Mouse (Mus musculus): ENCODE data around the gene Khk. TPM values are rescaled to one million over a fixed set of nuclear protein-coding genes. Genes with fewer than 3 reads are reported as not detected.

Gene Khk
- polyA plus RNA-seq, 1 experiment from 2014 or later, result 14.2 TPM

- 36% methylated on average over 6 of the region's 6 CpGs for WGBS
- peak overlapping the region; percentile 59 for H3K4me3 ChIP-seq
- no peak for ATAC-seq (ENCODE audit: insufficient number of reproducible peaks, insufficient read depth, low FRiP score, low TSS enrichment)
- H3K36me3 ChIP-seq, result peaks cover 31% of the 10 kb centered on the region
- peak overlapping the region; percentile 91 for H3K4me2 ChIP-seq (replicated peaks)
- no peaks in the 10 kb centered on the region for H3K9me3 ChIP-seq
- peaks cover 54% of the 10 kb centered on the region for H3K4me1 ChIP-seq
- H3K9ac ChIP-seq, result peak overlapping the region; percentile 86
- no peaks in the 10 kb centered on the region for H3K27me3 ChIP-seq
- H3K27ac ChIP-seq, result peak overlapping the region; percentile 96
Observed at GRCm38 (mm10) chr5:30914849-30915248, 6.4 kb upstream of the Khk start.

- ATAC-seq (ENCODE audit: insufficient number of reproducible peaks, insufficient read depth, low FRiP score, low TSS enrichment), result no peak; the same call in 1 of the 2 replicates
- H3K36me3 ChIP-seq, result peaks cover 37% of the 10 kb centered on the region
Observed at GRCm38 (mm10) chr5:30915456-30915855, 5.8 kb upstream of the Khk start.

GRCm38 (mm10) chr5:30915974-30916433 lies 5.2 kb upstream of the Khk start:
- H3K36me3 ChIP-seq, result peaks cover 42% of the 10 kb centered on the region
- H3K9ac ChIP-seq, result peak overlapping the region; percentile 86
- 6% methylated on average over 7 of the region's 7 CpGs for WGBS
- H3K27ac ChIP-seq, result peak overlapping the region; percentile 96
- H3K4me3 ChIP-seq, result peak overlapping the region; percentile 59
- H3K4me2 ChIP-seq (replicated peaks), result peak overlapping the region; percentile 91
- H3K27me3 ChIP-seq, result no peaks in the 10 kb centered on the region
- peak; percentile 45 for ATAC-seq (ENCODE audit: insufficient number of reproducible peaks, insufficient read depth, low FRiP score, low TSS enrichment)
- H3K9me3 ChIP-seq, result no peaks in the 10 kb centered on the region
- peaks cover 47% of the 10 kb centered on the region for H3K4me1 ChIP-seq

More at GRCm38 (mm10) chr5:30915456-30915855, 5.8 kb upstream of the Khk start:
- no peaks in the 10 kb centered on the region for H3K9me3 ChIP-seq
- 25% methylated on average over 9 of the region's 9 CpGs for WGBS
- peak overlapping the region; percentile 59 for H3K4me3 ChIP-seq
- peak overlapping the region; percentile 96 for H3K27ac ChIP-seq
- peak overlapping the region; percentile 91 for H3K4me2 ChIP-seq (replicated peaks)
- H3K27me3 ChIP-seq, result no peaks in the 10 kb centered on the region
- H3K4me1 ChIP-seq, result peaks cover 53% of the 10 kb centered on the region
- H3K9ac ChIP-seq, result peak overlapping the region; percentile 86

- no peak overlapping the region for H3K9ac ChIP-seq
- H3K4me1 ChIP-seq, result peaks cover 43% of the 10 kb centered on the region
- H3K27me3 ChIP-seq, result no peaks in the 10 kb centered on the region
- WGBS, result 91% methylated on average over 9 of the region's 9 CpGs
- H3K9me3 ChIP-seq, result no peaks in the 10 kb centered on the region
- H3K4me2 ChIP-seq (replicated peaks), result no peak overlapping the region
- peaks cover 44% of the 10 kb centered on the region for H3K36me3 ChIP-seq
- ATAC-seq (ENCODE audit: insufficient number of reproducible peaks, insufficient read depth, low FRiP score, low TSS enrichment), result no peak
- H3K4me3 ChIP-seq, result 0 out of 2 replicates have a peak overlapping the region, but pooled peaks have one; percentile 59
- H3K27ac ChIP-seq, result no peak overlapping the region
Observed at GRCm38 (mm10) chr5:30916841-30917240, 4.4 kb upstream of the Khk start.

- Histone ChIP-seq H3K36me3 (peaks cover 44% of the 10 kb centered on the region), H3K4me1 (peaks cover 44% of the 10 kb centered on the region), H3K9ac (no peak overlapping the region), H3K27ac (no peak overlapping the region), H3K27me3 (no peaks in the 10 kb centered on the region), H3K4me3 (no peak overlapping the region), H3K4me2 (replicated peaks) (no peak overlapping the region), H3K9me3 (no peaks in the 10 kb centered on the region)
- 90% methylated on average over 11 of the region's 11 CpGs for WGBS
- no peak for ATAC-seq (ENCODE audit: insufficient number of reproducible peaks, insufficient read depth, low FRiP score, low TSS enrichment)
Observed at GRCm38 (mm10) chr5:30917348-30917747, 3.9 kb upstream of the Khk start.

- Histone ChIP-seq H3K4me1 (peaks cover 40% of the 10 kb centered on the region), H3K36me3 (peaks cover 44% of the 10 kb centered on the region), H3K4me3 (no peak overlapping the region), H3K9me3 (no peaks in the 10 kb centered on the region), H3K4me2 (replicated peaks) (no peak overlapping the region), H3K27me3 (no peaks in the 10 kb centered on the region), H3K27ac (no peak overlapping the region), H3K9ac (peak overlapping the region; percentile 24; the same call in 1 of the 2 replicates)
- WGBS, result 88% methylated on average over 31 of the region's 31 CpGs
- no peak for ATAC-seq (ENCODE audit: insufficient number of reproducible peaks, insufficient read depth, low FRiP score, low TSS enrichment)
Observed at GRCm38 (mm10) chr5:30917891-30918670, 3.1 kb upstream of the Khk start.

- H3K36me3 ChIP-seq, result peaks cover 44% of the 10 kb centered on the region
- peaks cover 40% of the 10 kb centered on the region for H3K4me1 ChIP-seq
- H3K27me3 ChIP-seq, result no peaks in the 10 kb centered on the region
- WGBS, result 80% methylated on average over 8 of the region's 8 CpGs
- no peaks in the 10 kb centered on the region for H3K9me3 ChIP-seq
- H3K27ac ChIP-seq, result no peak overlapping the region
- H3K4me3 ChIP-seq, result no peak overlapping the region
- H3K4me2 ChIP-seq (replicated peaks), result no peak overlapping the region
- no peak for ATAC-seq (ENCODE audit: insufficient number of reproducible peaks, insufficient read depth, low FRiP score, low TSS enrichment)
- peak overlapping the region; percentile 24; the same call in 1 of the 2 replicates for H3K9ac ChIP-seq
Observed at GRCm38 (mm10) chr5:30918691-30919090, 2.5 kb upstream of the Khk start.

DNA sequence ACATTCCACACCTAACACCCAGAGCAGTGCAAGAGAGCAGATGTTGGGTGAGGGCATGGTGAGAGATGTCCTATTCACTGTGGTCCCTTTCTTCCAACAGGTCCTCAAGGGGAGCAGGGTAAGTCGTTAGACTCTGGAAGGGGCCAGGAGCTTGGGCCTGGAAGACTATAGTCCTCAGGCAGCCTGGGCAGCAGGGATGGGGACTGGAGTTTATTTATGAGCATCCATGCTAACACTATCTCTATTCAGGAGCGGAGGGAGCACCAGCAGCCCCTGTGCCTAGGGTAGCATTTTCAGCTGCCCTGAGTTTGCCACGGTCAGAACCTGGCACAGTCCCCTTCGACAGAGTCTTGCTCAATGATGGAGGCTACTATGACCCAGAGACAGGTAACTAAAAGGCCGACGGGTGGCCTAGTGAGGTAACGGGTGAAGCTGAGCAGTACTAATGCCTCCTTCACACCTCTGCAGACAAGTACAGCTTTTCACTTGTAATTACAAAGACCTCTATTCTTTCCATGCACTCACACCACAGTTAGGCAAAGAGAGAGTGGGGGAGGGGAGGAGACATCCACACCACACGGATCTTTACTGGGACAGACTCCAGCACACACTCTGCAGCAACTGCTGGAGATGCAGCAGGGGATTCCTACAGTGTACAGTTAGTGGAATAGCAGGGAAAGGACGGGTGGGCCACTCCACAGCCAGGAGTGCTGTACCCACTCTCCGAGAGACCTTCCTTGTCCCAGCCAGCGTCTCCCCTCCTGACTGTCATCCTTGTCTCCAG lies 1.2 kb upstream of the Khk start:
- Histone ChIP-seq H3K4me1 (peaks cover 36% of the 10 kb centered on the region), H3K4me3 (no peak overlapping the region), H3K9ac (no peak overlapping the region; the same call in 1 of the 2 replicates), H3K27ac (0 out of 2 replicates have a peak overlapping the region, but pooled peaks have one; percentile 87), H3K27me3 (no peaks in the 10 kb centered on the region), H3K9me3 (no peaks in the 10 kb centered on the region), H3K4me2 (replicated peaks) (peak overlapping the region; percentile 73; the same call in 1 of the 2 replicates), H3K36me3 (peaks cover 44% of the 10 kb centered on the region)
- 57% methylated on average over 11 of the region's 11 CpGs for WGBS
- no peak for ATAC-seq (ENCODE audit: insufficient number of reproducible peaks, insufficient read depth, low FRiP score, low TSS enrichment)

- H3K36me3 ChIP-seq, result peaks cover 44% of the 10 kb centered on the region
- ATAC-seq (ENCODE audit: insufficient number of reproducible peaks, insufficient read depth, low FRiP score, low TSS enrichment), result no peak
Observed at GRCm38 (mm10) chr5:30920621-30921020, 610 bp upstream of the Khk start.

GRCm38 (mm10) chr5:30922581-30923041 lies 1.4 kb downstream of the Khk start:
- Histone ChIP-seq H3K4me1 (peaks cover 24% of the 10 kb centered on the region), H3K4me2 (replicated peaks) (peak overlapping the region; percentile 73; the same call in 1 of the 2 replicates), H3K36me3 (peaks cover 36% of the 10 kb centered on the region), H3K27ac (0 out of 2 replicates have a peak overlapping the region, but pooled peaks have one; percentile 87), H3K9ac (peak overlapping the region; percentile 60; the same call in 1 of the 2 replicates), H3K4me3 (no peak overlapping the region), H3K27me3 (no peaks in the 10 kb centered on the region), H3K9me3 (no peaks in the 10 kb centered on the region)
- 71% methylated on average over 10 of the region's 10 CpGs for WGBS
- no peak for ATAC-seq (ENCODE audit: insufficient number of reproducible peaks, insufficient read depth, low FRiP score, low TSS enrichment)

More at GRCm38 (mm10) chr5:30920621-30921020, 610 bp upstream of the Khk start:
- H3K9ac ChIP-seq, result no peak overlapping the region
- peak overlapping the region; percentile 87; the same call in 1 of the 2 replicates for H3K27ac ChIP-seq
- no peaks in the 10 kb centered on the region for H3K27me3 ChIP-seq
- no peaks in the 10 kb centered on the region for H3K9me3 ChIP-seq
- peak overlapping the region; percentile 73; the same call in 1 of the 2 replicates for H3K4me2 ChIP-seq (replicated peaks)
- peaks cover 31% of the 10 kb centered on the region for H3K4me1 ChIP-seq
- 68% methylated on average over 19 of the region's 19 CpGs for WGBS
- no peak overlapping the region for H3K4me3 ChIP-seq

- no peak for ATAC-seq (ENCODE audit: insufficient number of reproducible peaks, insufficient read depth, low FRiP score, low TSS enrichment)
Observed at GRCm38 (mm10) chr5:30923119-30923518, 1.9 kb downstream of the Khk start.

More at GRCm38 (mm10) chr5:30923119-30923518, 1.9 kb downstream of the Khk start:
- Histone ChIP-seq H3K4me2 (replicated peaks) (no peak overlapping the region), H3K27me3 (no peaks in the 10 kb centered on the region), H3K9me3 (no peaks in the 10 kb centered on the region), H3K9ac (no peak overlapping the region), H3K36me3 (peaks cover 31% of the 10 kb centered on the region), H3K4me3 (no peak overlapping the region), H3K27ac (no peak overlapping the region), H3K4me1 (peaks cover 24% of the 10 kb centered on the region)
- WGBS, result 87% methylated on average over 6 of the region's 6 CpGs
